Mouse (Mus musculus): ENCODE results near the gene Vac14.

- no peak for TF ChIP-seq CTCF (IDR thresholded peaks at IDR 0.05; ENCODE audit: extremely low read depth, insufficient read depth, low read length)
- no peak for TF ChIP-seq POLR2A (IDR thresholded peaks at IDR 0.05; ENCODE audit: extremely low read depth, insufficient read depth, low read length)
Observed at GRCm38 (mm10) chr8:110663015-110663742, 44.8 kb downstream of the Vac14 start.
